Mouse (Mus musculus): Measurements from ENCODE around the gene Gm13691. TPM values are rescaled to one million over a fixed set of nuclear protein-coding genes. Genes with fewer than 3 reads are reported as not detected.
"Not testable (repeated sequence)": the region's sequence is repeated elsewhere in the genome, so short reads cannot be mapped to it uniquely, and the experiment has no call there.

Gm13691 gene
- 1 to 10 TPM in 1 of 2 experiments, under 1 TPM in 1; 0.76 to 1.1 TPM for total RNA-seq (2021)

GRCm38 (mm10) chr2:83990253-83990652, at the start of gene Gm13691:
Gm13691 (plus strand) TSS chr2:83990553.
- intact Hi-C loops (cut with DNase I); DNase-seq: not testable (repeated sequence)

GRCm38 (mm10) chr2:83940931-83941361, 49.4 kb upstream of the Gm13691 start, which contains the start of gene Zswim2:
Zswim2 (minus strand) TSS chr2:83941228.
- intact Hi-C loops (cut with DNase I): no loop called here
- peak; percentile 4 to 10 for DNase-seq

GRCm38 (mm10) chr2:83941378-83941777, 49.0 kb upstream of the Gm13691 start:
- intact Hi-C loops (cut with DNase I): no loop called here
- no peak for DNase-seq

GRCm38 (mm10) chr2:83941792-83942191, 48.6 kb upstream of the Gm13691 start:
- no peak for DNase-seq

GRCm38 (mm10) chr2:83955393-83955792, 35.0 kb upstream of the Gm13691 start, which contains the start of gene Gm13698:
Gm13698 (plus strand) TSS chr2:83955693.
- DNase-seq; intact Hi-C loops (cut with DNase I): not testable (repeated sequence)

More at GRCm38 (mm10) chr2:83941792-83942191, 48.6 kb upstream of the Gm13691 start:
- intact Hi-C loops (cut with DNase I): no loop called here

- DNase-seq; intact Hi-C loops (cut with DNase I): not testable (repeated sequence)
These were observed 29.1 kb upstream of the Gm13691 start, which contains the start of gene Gm13693 for GRCm38 (mm10) chr2:83961203-83961602. Gm13693 (plus strand) TSS chr2:83961503.

- intact Hi-C loops (cut with DNase I); DNase-seq: not testable (repeated sequence)
These were observed 23.3 kb upstream of the Gm13691 start, which contains the start of gene Gm13695 for GRCm38 (mm10) chr2:83967013-83967412. Gm13695 (plus strand) TSS chr2:83967313.

GRCm38 (mm10) chr2:83972823-83973222, 17.5 kb upstream of the Gm13691 start, which contains the start of gene Gm13696:
Gm13696 (plus strand) TSS chr2:83973123.
- intact Hi-C loops (cut with DNase I); DNase-seq: not testable (repeated sequence)

GRCm38 (mm10) chr2:83978633-83979032, 11.7 kb upstream of the Gm13691 start, which contains the start of gene Gm13694:
Gm13694 (plus strand) TSS chr2:83978933.
- intact Hi-C loops (cut with DNase I): not testable (repeated sequence)

GRCm38 (mm10) chr2:83984443-83984842, 5.9 kb upstream of the Gm13691 start, which contains the start of gene Gm13697:
Gm13697 (plus strand) TSS chr2:83984743.
- intact Hi-C loops (cut with DNase I); DNase-seq: not testable (repeated sequence)

More at GRCm38 (mm10) chr2:83978633-83979032, 11.7 kb upstream of the Gm13691 start, which contains the start of gene Gm13694:
- not testable (repeated sequence) for DNase-seq

GRCm38 (mm10) chr2:83993639-83994255, 3.4 kb downstream of the Gm13691 start:
- intact Hi-C loops (cut with DNase I): not testable (repeated sequence)
- peak in 1 of 2 experiments; percentile 37 for DNase-seq

GRCm38 (mm10) chr2:83994526-83994925, 4.2 kb downstream of the Gm13691 start:
- DNase-seq; intact Hi-C loops (cut with DNase I): not testable (repeated sequence)

- no peak for DNase-seq
These were observed 18.6 kb downstream of the Gm13691 start for GRCm38 (mm10) chr2:84008913-84009312.

GRCm38 (mm10) chr2:84009818-84010217, 19.5 kb downstream of the Gm13691 start:
- no peak for DNase-seq
- intact Hi-C loops (cut with DNase I): no loop called here

More at GRCm38 (mm10) chr2:84008913-84009312, 18.6 kb downstream of the Gm13691 start:
- intact Hi-C loops (cut with DNase I): no loop called here

- DNase-seq: no peak
- intact Hi-C loops (cut with DNase I): no loop called here
These were observed 24.2 kb downstream of the Gm13691 start for GRCm38 (mm10) chr2:84014572-84014971.

- intact Hi-C loops (cut with DNase I); DNase-seq: not testable (repeated sequence)
These were observed 25.9 kb downstream of the Gm13691 start for GRCm38 (mm10) chr2:84016291-84016690.

GRCm38 (mm10) chr2:84018330-84018729, 28.0 kb downstream of the Gm13691 start:
- intact Hi-C loops (cut with DNase I): no loop called here
- no peak for DNase-seq

GRCm38 (mm10) chr2:84019519-84020305, 29.4 kb downstream of the Gm13691 start:
- intact Hi-C loops (cut with DNase I): no loop called here
- no peak for DNase-seq

GRCm38 (mm10) chr2:84021930-84022329, 31.6 kb downstream of the Gm13691 start:
- intact Hi-C loops (cut with DNase I): no loop called here
- DNase-seq: no peak

GRCm38 (mm10) chr2:84022905-84023304, 32.6 kb downstream of the Gm13691 start:
- DNase-seq: peak; percentile 35 to 51
- intact Hi-C loops (cut with DNase I): no loop called here

GRCm38 (mm10) chr2:84023319-84023718, 33.0 kb downstream of the Gm13691 start:
- intact Hi-C loops (cut with DNase I): no loop called here
- no peak for DNase-seq
